Mouse (Mus musculus): ENCODE results near the gene Gm17604.

Gm17604 gene

GRCm38 (mm10) chrX:165004779-165005324 lies at the start of gene Gm17604:
Gene Gm17604, minus strand, starts transcription at chrX:165004829.
- no peak for DNase-seq

- no peak for DNase-seq
Observed at GRCm38 (mm10) chrX:165049929-165050328, 45.3 kb upstream of the Gm17604 start.

- DNase-seq = no peak
Observed at GRCm38 (mm10) chrX:165003141-165003540, 1.5 kb downstream of the Gm17604 start.

- peak; percentile 76 to 87 for DNase-seq
Observed at GRCm38 (mm10) chrX:164980193-164980775, 24.3 kb downstream of the Gm17604 start, which contains the start of the genes Mospd2 and Fancb. Gene Mospd2, minus strand, starts transcription at chrX:164980375. Gene Fancb, plus strand, starts transcription at chrX:164980592.

- DNase-seq = no peak
Observed at GRCm38 (mm10) chrX:164978866-164979265, 25.8 kb downstream of the Gm17604 start.

GRCm38 (mm10) chrX:164971206-164971605 lies 33.4 kb downstream of the Gm17604 start:
- DNase-seq = no peak

GRCm38 (mm10) chrX:164965750-164966448 lies 38.7 kb downstream of the Gm17604 start:
- no peak for DNase-seq

Data from thymus, adult 18-20 months (tissue).